Mouse (Mus musculus): Measurements from ENCODE around the gene Npas2.

GRCm38 (mm10) chr1:39379021-39379420, 185.5 kb downstream of the Npas2 start:
- no peak for TF ChIP-seq CTCF (IDR thresholded peaks at IDR 0.05; ENCODE audit: control insufficient read depth, insufficient read depth, low read length)
- no peak for TF ChIP-seq POLR2A (IDR thresholded peaks at IDR 0.05; ENCODE audit: borderline replicate concordance, control insufficient read depth, low read depth, low read length)

All from bone marrow, adult 2 months (tissue).